Mouse (Mus musculus): Measurements from ENCODE around the gene Cdipt. TPM values are rescaled to one million over a fixed set of nuclear protein-coding genes. Genes with fewer than 3 reads are reported as not detected.
A peak's percentile ranks its signal among the peaks of the same experiment; 100 is the strongest.

Cdipt gene
- polyA plus RNA-seq, 1 experiment = 33.4 TPM

GRCm38 (mm10) chr7:127014993-127015392 lies 39.3 kb downstream of the Cdipt start:
- Histone ChIP-seq H3K4me1 (ENCODE audit: control insufficient read depth, insufficient read depth, insufficient read length, low read length) (peaks cover 17% of the 10 kb centered on the region), H3K4me3 (ENCODE audit: insufficient read depth, low read depth, low read length) (no peak overlapping the region), H3K27ac (replicated peaks; ENCODE audit: low read depth, low read length) (no peak overlapping the region)

GRCm38 (mm10) chr7:127016081-127016480 lies 40.4 kb downstream of the Cdipt start:
- Histone ChIP-seq H3K4me1 (ENCODE audit: control insufficient read depth, insufficient read depth, insufficient read length, low read length) (peaks cover 17% of the 10 kb centered on the region), H3K27ac (replicated peaks; ENCODE audit: low read depth, low read length) (peak overlapping the region; percentile 93), H3K4me3 (ENCODE audit: insufficient read depth, low read depth, low read length) (peak overlapping the region; percentile 83)

- Histone ChIP-seq H3K4me1 (ENCODE audit: control insufficient read depth, insufficient read depth, insufficient read length, low read length) (peaks cover 17% of the 10 kb centered on the region), H3K4me3 (ENCODE audit: insufficient read depth, low read depth, low read length) (peak within 1 kb of the TSS; percentile 83), H3K27ac (replicated peaks; ENCODE audit: low read depth, low read length) (peak within 1 kb of the TSS; percentile 93)
These were observed 40.6 kb downstream of the Cdipt start, which contains the start of gene Pagr1b for GRCm38 (mm10) chr7:127016481-127016485. TSS of gene Pagr1b (minus strand) at chr7:127016484.

- Histone ChIP-seq H3K4me3 (ENCODE audit: insufficient read depth, low read depth, low read length) (peak overlapping the region; percentile 83), H3K27ac (replicated peaks; ENCODE audit: low read depth, low read length) (peak overlapping the region; percentile 93), H3K4me1 (ENCODE audit: control insufficient read depth, insufficient read depth, insufficient read length, low read length) (peaks cover 17% of the 10 kb centered on the region)
These were observed 40.8 kb downstream of the Cdipt start for GRCm38 (mm10) chr7:127016486-127016938.

GRCm38 (mm10) chr7:127016971-127017949 lies 41.5 kb downstream of the Cdipt start, which contains the start of gene Pagr1a:
TSS of gene Pagr1a (minus strand) at chr7:127017352.
- peak within 1 kb of the TSS; percentile 93 for H3K27ac ChIP-seq (replicated peaks; ENCODE audit: low read depth, low read length)
- peaks cover 17% of the 10 kb centered on the region for H3K4me1 ChIP-seq (ENCODE audit: control insufficient read depth, insufficient read depth, insufficient read length, low read length)
- H3K4me3 ChIP-seq (ENCODE audit: insufficient read depth, low read depth, low read length) = peak within 1 kb of the TSS; percentile 83

- H3K4me3 ChIP-seq (ENCODE audit: insufficient read depth, low read depth, low read length) = no peak overlapping the region
- 0 out of 2 replicates have a peak overlapping the region, but pooled peaks have one; percentile 23 for H3K27ac ChIP-seq (replicated peaks; ENCODE audit: low read depth, low read length)
- peaks cover 15% of the 10 kb centered on the region for H3K4me1 ChIP-seq (ENCODE audit: control insufficient read depth, insufficient read depth, insufficient read length, low read length)
These were observed 42.2 kb downstream of the Cdipt start for GRCm38 (mm10) chr7:127017950-127018345.

- H3K4me3 ChIP-seq (ENCODE audit: insufficient read depth, low read depth, low read length) = peak overlapping the region; percentile 6; the same call in 1 of the 2 replicates
- peak overlapping the region; percentile 45; the same call in 1 of the 2 replicates for H3K27ac ChIP-seq (replicated peaks; ENCODE audit: low read depth, low read length)
- peaks cover 9% of the 10 kb centered on the region for H3K4me1 ChIP-seq (ENCODE audit: control insufficient read depth, insufficient read depth, insufficient read length, low read length)
These were observed 42.9 kb downstream of the Cdipt start for GRCm38 (mm10) chr7:127018416-127019305.

GRCm38 (mm10) chr7:127019306-127019960 lies 43.7 kb downstream of the Cdipt start:
- Histone ChIP-seq H3K27ac (replicated peaks; ENCODE audit: low read depth, low read length) (no peak overlapping the region), H3K4me1 (ENCODE audit: control insufficient read depth, insufficient read depth, insufficient read length, low read length) (peaks cover 9% of the 10 kb centered on the region), H3K4me3 (ENCODE audit: insufficient read depth, low read depth, low read length) (peak overlapping the region; percentile 39; the same call in 1 of the 2 replicates)

GRCm38 (mm10) chr7:127020031-127020430 lies 44.3 kb downstream of the Cdipt start:
- H3K4me3 ChIP-seq (ENCODE audit: insufficient read depth, low read depth, low read length) = peak overlapping the region; percentile 39
- H3K27ac ChIP-seq (replicated peaks; ENCODE audit: low read depth, low read length) = no peak overlapping the region
- H3K4me1 ChIP-seq (ENCODE audit: control insufficient read depth, insufficient read depth, insufficient read length, low read length) = peaks cover 8% of the 10 kb centered on the region

- no peak overlapping the region for H3K27ac ChIP-seq (replicated peaks; ENCODE audit: low read depth, low read length)
- H3K4me1 ChIP-seq (ENCODE audit: control insufficient read depth, insufficient read depth, insufficient read length, low read length) = peaks cover 6% of the 10 kb centered on the region
- H3K4me3 ChIP-seq (ENCODE audit: insufficient read depth, low read depth, low read length) = peak overlapping the region; percentile 39
These were observed 44.8 kb downstream of the Cdipt start for GRCm38 (mm10) chr7:127020491-127020890.

GRCm38 (mm10) chr7:127020901-127021562 lies 45.3 kb downstream of the Cdipt start, which contains the start of the genes Gm42742 and Prrt2:
TSS of gene Gm42742 (minus strand) at chr7:127021097.
TSS of gene Prrt2 (minus strand) at chr7:127021211.
- no peak within 1 kb of the TSS for H3K27ac ChIP-seq (replicated peaks; ENCODE audit: low read depth, low read length)
- peaks cover under 1% of the 10 kb centered on the region for H3K4me1 ChIP-seq (ENCODE audit: control insufficient read depth, insufficient read depth, insufficient read length, low read length)
- H3K4me3 ChIP-seq (ENCODE audit: insufficient read depth, low read depth, low read length) = peak within 1 kb of the TSS; percentile 39

GRCm38 (mm10) chr7:127021563-127022527 lies 46.1 kb downstream of the Cdipt start:
- Histone ChIP-seq H3K27ac (replicated peaks; ENCODE audit: low read depth, low read length) (no peak overlapping the region), H3K4me3 (ENCODE audit: insufficient read depth, low read depth, low read length) (no peak overlapping the region), H3K4me1 (ENCODE audit: control insufficient read depth, insufficient read depth, insufficient read length, low read length) (no peaks in the 10 kb centered on the region; the same call in none of the 2 replicates)

- Histone ChIP-seq H3K27ac (replicated peaks; ENCODE audit: low read depth, low read length) (no peak overlapping the region), H3K4me3 (ENCODE audit: insufficient read depth, low read depth, low read length) (no peak overlapping the region), H3K4me1 (ENCODE audit: control insufficient read depth, insufficient read depth, insufficient read length, low read length) (no peaks in the 10 kb centered on the region; the same call in none of the 2 replicates)
These were observed 47.0 kb downstream of the Cdipt start for GRCm38 (mm10) chr7:127022528-127023271.

Data from brown adipose tissue, adult 24 weeks (tissue).